Mouse (Mus musculus) cerebellum, postnatal 36 days (tissue): ENCODE measurements around the gene Clec16a.

Source experiments
- DNase-seq, 2 experiments: peaks; one replicate each; pipeline ENCODE4 v3.0.0; 2021 to 2022; ENCODE audit warnings: mixed read lengths in 2 of 2

The Clec16a gene

DNA sequence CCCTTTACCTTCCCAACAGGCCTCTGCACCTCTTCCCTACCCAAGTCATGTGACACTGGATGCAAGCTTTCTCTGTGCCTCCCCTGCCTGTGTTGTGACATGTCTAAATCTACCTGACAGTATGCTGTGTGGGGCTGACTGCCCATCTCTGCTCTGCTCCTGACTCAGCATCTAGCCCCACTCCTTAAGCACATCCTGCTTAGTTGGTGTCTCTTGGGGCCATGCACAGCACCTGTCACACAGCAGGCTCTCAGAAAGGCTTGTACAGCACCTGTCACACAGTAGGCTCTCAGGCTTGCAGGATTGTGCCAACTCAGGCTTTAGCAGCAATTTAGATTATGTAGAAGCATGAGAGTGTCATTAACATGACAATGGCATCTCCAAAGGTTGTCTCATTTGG is 106.7 kb downstream of the Clec16a start:
- DNase-seq = no peak

DNA sequence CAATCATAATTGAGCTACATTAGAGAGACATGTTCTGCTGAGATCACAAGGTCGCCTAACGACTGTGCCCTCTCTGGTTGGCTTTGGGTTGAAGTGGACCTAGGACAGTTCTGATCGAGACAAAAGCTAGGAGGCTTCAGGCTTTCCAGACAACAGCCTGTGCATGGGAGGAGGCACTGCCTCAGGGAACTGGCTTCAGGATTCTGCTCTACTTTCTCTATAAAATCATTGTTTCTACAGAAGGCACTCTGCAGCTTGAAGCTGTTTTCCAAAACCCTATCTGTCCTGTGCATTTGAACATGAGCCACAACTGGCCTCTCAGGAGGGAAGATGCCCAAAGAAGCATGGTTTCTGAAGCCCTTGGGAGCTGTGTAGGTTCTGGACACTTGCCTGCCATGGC is 107.8 kb downstream of the Clec16a start:
- no peak for DNase-seq

DNA sequence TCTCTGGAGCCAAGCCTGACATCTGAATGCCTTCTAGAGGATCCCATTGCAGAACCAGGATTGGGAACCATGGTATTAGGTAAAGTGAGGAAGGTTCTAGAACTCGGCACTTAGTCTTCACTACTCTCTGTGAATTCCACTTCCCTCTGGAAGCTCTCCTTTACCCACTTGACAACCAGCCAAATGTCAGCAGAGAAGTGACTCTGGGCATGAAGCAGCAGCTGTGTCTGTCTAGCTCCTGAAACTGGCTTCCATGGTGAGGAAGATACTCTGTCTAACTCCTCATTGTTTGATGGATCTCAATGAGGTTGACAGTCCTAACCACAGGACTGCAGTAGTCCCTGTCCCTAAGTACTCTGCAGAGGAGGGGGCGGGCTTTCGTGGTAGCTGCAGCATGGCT is 110.1 kb downstream of the Clec16a start:
- no peak for DNase-seq

- no peak for DNase-seq
Measured at GRCm38 (mm10) chr16:10655926-10656325, 110.8 kb downstream of the Clec16a start.

GRCm38 (mm10) chr16:10656461-10656860 is 111.3 kb downstream of the Clec16a start:
- DNase-seq = no peak

DNA sequence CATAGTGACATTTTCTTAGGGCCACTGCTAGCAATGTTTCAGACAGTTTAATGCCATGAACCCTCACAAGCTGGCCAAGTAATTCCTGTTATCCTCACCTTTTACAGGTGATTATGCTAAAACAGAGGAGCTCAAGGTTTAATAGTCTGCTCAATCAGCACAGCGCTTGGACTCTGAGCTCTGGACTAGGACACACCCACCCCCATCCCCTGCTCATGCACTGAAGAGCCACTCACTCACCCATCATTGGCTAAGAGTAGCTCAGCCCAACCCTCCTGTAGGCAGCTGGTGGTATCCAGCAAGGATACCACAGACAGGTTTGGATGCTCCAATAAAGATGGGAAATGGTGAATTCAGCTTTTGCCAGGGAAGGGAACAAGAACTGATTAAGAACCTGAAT is 111.8 kb downstream of the Clec16a start:
- DNase-seq = no peak

GRCm38 (mm10) chr16:10659211-10659610 is 114.1 kb downstream of the Clec16a start:
- DNase-seq = peak in 1 of 2 experiments; percentile 30

GRCm38 (mm10) chr16:10660526-10660925 is 115.4 kb downstream of the Clec16a start:
- DNase-seq = peak in 1 of 2 experiments; percentile 35

- no peak for DNase-seq
Measured at GRCm38 (mm10) chr16:10661385-10661784, 116.2 kb downstream of the Clec16a start.

GRCm38 (mm10) chr16:10663890-10664731 is 119.0 kb downstream of the Clec16a start:
- no peak for DNase-seq

GRCm38 (mm10) chr16:10664921-10665894 is 120.1 kb downstream of the Clec16a start:
- no peak for DNase-seq

DNA sequence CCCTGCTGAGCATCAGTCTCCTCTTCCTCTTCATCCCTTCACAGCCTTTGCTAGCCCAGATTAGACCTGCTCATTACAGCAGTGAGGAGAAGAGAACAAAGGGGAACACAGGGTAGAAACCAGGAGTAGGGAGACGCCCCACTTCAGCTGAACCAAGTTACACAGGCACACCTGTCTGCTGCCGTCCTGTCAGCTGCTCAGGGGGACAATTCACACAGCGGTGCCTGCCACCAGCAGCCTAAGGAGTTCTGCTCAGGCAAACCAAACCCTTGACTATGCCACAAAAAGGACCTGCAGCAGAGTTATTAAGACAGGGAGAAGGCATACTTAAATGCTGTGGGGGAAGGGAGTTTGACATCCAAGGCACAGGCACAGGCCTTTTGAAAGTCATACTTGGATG is 121.6 kb downstream of the Clec16a start:
- no peak for DNase-seq

- no peak for DNase-seq
Measured at GRCm38 (mm10) chr16:10668453-10668852, 123.3 kb downstream of the Clec16a start.

DNA sequence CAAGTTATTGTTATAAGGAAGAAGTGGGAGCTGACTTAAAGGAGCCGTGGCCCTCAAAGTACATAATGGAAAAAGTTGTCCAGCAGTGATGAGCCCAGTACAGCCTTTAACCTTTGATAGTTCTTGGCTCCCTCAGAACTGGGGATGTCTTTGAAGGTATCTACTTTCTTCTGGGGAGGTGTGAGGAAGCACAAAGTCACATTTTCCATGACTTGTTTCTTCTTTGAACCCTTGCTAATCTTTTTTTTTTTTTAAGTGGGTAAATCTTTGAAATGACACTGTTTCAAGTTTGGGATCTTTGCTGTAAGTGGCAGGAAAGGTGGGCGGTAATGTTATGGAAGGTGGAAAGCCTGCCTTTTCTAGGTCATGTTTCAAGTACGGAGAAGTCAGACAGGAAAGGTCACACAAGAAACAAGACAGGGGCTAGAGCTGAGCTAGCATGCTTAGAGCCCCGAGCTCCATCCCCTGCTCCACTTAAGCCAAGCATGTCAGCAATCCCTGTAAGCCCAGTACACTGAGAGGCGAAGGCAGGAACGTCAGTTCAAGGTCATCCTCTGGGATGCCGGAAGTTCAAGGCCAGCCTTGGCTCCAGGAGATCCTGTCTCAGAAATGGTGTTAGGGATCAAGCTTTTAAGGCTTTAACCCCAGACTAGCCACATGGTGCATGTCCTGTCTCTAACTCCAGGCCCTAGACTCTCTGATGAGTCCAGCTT is 124.0 kb downstream of the Clec16a start:
- DNase-seq = no peak

DNA sequence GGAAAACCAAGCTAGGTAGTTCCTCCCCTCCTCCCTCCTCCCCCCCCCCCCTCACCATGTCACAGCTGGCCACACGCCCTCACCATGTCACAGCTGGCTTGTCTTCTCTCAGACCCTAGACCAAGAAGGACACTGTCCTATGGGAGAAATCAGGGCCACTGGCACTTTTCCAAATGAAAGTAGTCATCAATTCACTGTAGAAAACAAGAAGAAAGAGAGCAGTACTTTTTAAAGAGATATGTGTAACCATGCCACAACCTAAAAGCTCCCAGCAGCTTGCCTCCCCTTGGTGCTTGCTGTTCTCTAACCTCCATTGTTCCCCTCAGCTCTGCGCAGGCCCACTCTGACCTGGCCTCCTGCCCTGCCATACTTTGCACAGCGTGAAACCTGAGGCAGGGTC is 124.8 kb downstream of the Clec16a start:
- DNase-seq = no peak

DNA sequence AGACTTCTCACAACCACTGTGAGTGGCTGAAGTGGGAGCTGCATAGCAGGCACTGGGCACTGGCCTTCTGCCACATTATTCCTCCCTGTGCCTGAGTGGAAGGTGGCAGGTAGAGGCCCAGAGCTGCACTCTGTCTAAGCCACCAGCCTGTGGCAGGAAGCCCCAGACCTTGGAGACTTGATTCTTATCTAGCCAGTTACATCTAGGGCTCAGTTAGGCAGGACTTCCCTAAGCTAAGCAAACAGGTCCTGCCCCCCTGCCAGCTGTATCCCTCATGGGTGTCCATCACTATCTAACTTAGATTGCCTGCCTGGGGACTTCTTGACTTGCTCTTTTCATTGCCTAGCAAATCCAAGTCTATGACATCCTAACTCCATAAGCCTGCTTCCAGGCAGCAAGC is 127.4 kb downstream of the Clec16a start:
- no peak for DNase-seq

GRCm38 (mm10) chr16:10674020-10674419 is 128.9 kb downstream of the Clec16a start:
- no peak for DNase-seq

- DNase-seq = no peak
Measured at GRCm38 (mm10) chr16:10674957-10675356, 129.8 kb downstream of the Clec16a start.

- DNase-seq = no peak
Measured at GRCm38 (mm10) chr16:10675612-10676011, 130.5 kb downstream of the Clec16a start.

- DNase-seq = no peak
Measured at GRCm38 (mm10) chr16:10676461-10677066, 131.4 kb downstream of the Clec16a start.

DNA sequence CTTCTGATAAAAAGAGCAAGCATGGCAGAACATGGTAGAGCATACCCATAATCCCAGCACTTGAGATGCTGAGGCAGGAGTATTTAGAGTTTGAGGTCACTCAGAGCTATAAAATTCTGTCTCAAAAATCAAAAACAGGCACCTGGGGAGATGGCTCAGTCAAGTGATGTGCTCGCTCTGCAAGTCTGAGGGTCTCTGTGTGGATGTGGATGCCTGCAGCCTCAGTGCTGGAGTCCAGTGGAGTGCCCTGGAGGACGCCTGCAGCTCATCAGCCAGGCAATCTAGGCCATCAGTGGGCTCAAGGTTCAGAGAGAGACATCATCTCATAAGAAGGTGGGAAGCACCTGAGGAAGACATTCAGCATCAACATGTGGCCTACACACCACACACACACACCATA is 137.4 kb downstream of the Clec16a start:
- DNase-seq = no peak

DNA sequence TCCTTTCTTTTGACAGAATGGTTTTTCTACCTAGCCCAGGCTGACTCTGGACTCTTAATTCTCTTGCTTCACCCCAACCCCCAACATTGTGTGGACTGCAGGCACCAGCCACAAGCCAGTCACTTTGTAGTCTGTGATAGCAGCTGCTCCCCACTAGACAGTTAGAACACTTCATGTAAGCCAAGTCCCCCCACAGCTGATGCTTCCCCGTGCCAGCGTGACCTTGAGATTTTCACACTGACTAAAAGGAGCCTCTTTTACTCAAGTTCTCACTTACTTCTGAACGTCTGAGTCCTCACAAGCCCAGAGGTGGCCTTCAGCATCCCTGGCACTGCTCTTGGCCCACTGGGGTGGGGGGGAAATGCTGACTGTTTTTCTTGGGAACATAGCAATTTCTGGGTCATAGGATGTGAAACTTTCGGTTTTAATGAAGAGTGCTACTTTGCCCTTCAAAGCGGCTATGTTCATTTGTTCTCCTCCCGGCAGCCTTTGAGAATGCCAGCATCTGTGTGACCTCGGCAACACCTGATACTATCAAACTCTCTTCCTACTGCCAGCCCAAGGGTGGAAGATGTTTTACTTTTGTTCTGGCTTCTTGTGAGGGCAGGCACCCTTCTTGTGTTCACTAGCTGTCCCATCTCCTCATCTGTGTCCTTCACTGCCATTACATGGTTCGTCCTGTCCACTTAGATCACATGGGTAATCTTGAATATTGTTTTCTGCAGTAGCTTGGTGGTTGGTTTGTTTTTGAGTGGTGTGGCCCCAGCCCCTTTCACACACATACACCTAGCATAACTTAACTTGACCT is 138.3 kb downstream of the Clec16a start:
- DNase-seq = no peak
